Mouse (Mus musculus) liver, embryonic 16.5 days (tissue): ENCODE data around the gene Pdcd4. TPM values are rescaled to one million over a fixed set of nuclear protein-coding genes. Genes with fewer than 3 reads are reported as not detected.

Experiments used
- ATAC-seq: fragments of 200-750 bp; cut with Nextera tagmentation; 2 replicates; pipeline ENCODE4 v1.8.0; 2017; ENCODE audit warnings: low read depth, mild to moderate bottlenecking, moderate number of reproducible peaks, moderate library complexity
- H3K27ac ChIP-seq: fragments of 300-500 bp; sonication (generic); 2 replicates; pipeline ENCODE4 v1.5.1; 2014; ENCODE audit warnings: mild to moderate bottlenecking, low read length
- H3K27me3 ChIP-seq: fragments of 300-500 bp; sonication (generic); 2 replicates; pipeline ENCODE4 v1.6.1; 2014; ENCODE audit warnings: low read depth, low read length, mixed read lengths; ENCODE audit not compliant: control insufficient read depth, insufficient read depth
- H3K36me3 ChIP-seq: fragments of 300-500 bp; sonication (generic); 2 replicates; pipeline ENCODE4 v1.6.1; 2014; ENCODE audit warnings: mild to moderate bottlenecking; ENCODE audit not compliant: control insufficient read depth, insufficient read depth
- H3K4me1 ChIP-seq: fragments of 300-500 bp; sonication (generic); 2 replicates; pipeline ENCODE4 v1.6.1; 2014; ENCODE audit warnings: low read depth, low read length, mixed read lengths; ENCODE audit not compliant: control insufficient read depth
- H3K4me2 ChIP-seq: fragments of 300-500 bp; sonication (generic); 2 replicates; pipeline ENCODE4 v1.6.1; 2014; ENCODE audit warnings: low read depth, low read length, mixed read lengths
- H3K4me3 ChIP-seq: fragments of 300-500 bp; sonication (generic); 2 replicates; pipeline ENCODE4 v1.5.1; 2014; ENCODE audit warnings: low read depth, mild to moderate bottlenecking, low read length
- H3K9ac ChIP-seq: fragments of 300-500 bp; sonication (generic); 2 replicates; pipeline ENCODE4 v1.6.1; 2014; ENCODE audit warnings: low read depth, low read length
- H3K9me3 ChIP-seq: fragments of 300-500 bp; sonication (generic); replicated peaks from 2 replicates; pipeline ENCODE4 v1.6.1; 2016; ENCODE audit warnings: low read length; ENCODE audit not compliant: control insufficient read depth
- WGBS: fragments of 180-500 bp; shearing (Covaris S2); extraction: QIAGEN DNeasy Blood & Tissue Kit; methylation state at CpG from one replicate; pipeline ENCODE4 v1.1.7; 2014; ENCODE audit not compliant: insufficient replicate concordance; 5-methylcytosine and 5-hydroxymethylcytosine counted together
- polyA plus RNA-seq: library from polyadenylated mRNA; unstranded; fragments of >200 nt; fragmentation: Nextera tagmentation; extraction: Ambion mirVana; gene quantifications from 2 replicates; pipeline ENCODE4 v1.2.1, GENCODE M21; 2015

Gene Pdcd4
- polyA plus RNA-seq, 1 experiment from 2014 or later: 21.5 TPM

DNA sequence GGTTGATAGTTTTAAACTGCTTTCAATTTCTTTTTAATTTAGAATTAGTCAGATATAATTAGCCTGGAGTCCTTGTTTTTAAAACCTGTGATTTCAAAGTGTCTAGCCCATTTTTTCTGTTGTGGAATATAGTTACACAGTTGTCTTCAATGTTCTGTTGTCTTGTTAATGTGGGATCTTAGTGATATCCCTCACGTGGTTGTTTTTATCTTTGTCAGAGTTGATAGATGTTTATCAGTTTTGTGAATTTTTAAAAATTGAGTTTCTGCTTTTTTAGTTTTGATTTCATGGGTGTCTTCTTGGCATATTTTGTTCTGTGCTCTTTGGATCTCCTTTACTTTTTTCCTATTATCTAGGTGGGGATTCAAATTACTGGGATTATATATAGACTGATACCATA is 81.6 kb downstream of the Pdcd4 start:
- ATAC-seq: no peak
- Histone ChIP-seq H3K27ac (no peak overlapping the region), H3K9me3 (no peaks in the 10 kb centered on the region), H3K9ac (no peak overlapping the region), H3K36me3 (no peaks in the 10 kb centered on the region), H3K27me3 (no peaks in the 10 kb centered on the region), H3K4me1 (peaks cover 7% of the 10 kb centered on the region), H3K4me3 (no peak overlapping the region), H3K4me2 (no peak overlapping the region)
- WGBS: 34% methylated on average over 1 of the region's 1 CpGs

Other genes with a start within 250 kb of the Pdcd4 start
- 0.13 and 0.25 TPM in 2 replicates for gene Rbm20, start 214.9 kb upstream of the Pdcd4 start, polyA plus RNA-seq
- gene Shoc2, start 52.1 kb downstream of the Pdcd4 start, polyA plus RNA-seq: 16.6 TPM in 2 replicates
- 33.8 and 40.1 TPM in 2 replicates for gene Bbip1, start 52.4 kb downstream of the Pdcd4 start, polyA plus RNA-seq
- 0.02 TPM in 1 of 2 replicates, not detected in the other for gene Adra2a, start 151.9 kb downstream of the Pdcd4 start, polyA plus RNA-seq